Mouse (Mus musculus) heart, postnatal 10 days (tissue): ENCODE results near the gene Hist1h2ao. TPM values are rescaled to one million over a fixed set of nuclear protein-coding genes. Genes with fewer than 3 reads are reported as not detected.
"Not testable (repeated sequence)": the region's sequence is repeated elsewhere in the genome, so short reads cannot be mapped to it uniquely, and the experiment has no call there.

ENCODE experiments used
- DNase-seq, 2 experiments: peaks; one replicate each; pipeline ENCODE4 v3.0.0; 2021
- intact Hi-C: fragments of 180-260 bp; cut with DNase I; formaldehyde crosslinking; loops from one replicate; pipeline ENCODE4 v1.15.1; 2025
- total RNA-seq, 2 experiments: library from RNA; stranded (reverse); gene quantifications; 2 replicates each; pipeline ENCODE4 v1.2.3; 2021

Hist1h2ao gene
- not detected for total RNA-seq

DNA sequence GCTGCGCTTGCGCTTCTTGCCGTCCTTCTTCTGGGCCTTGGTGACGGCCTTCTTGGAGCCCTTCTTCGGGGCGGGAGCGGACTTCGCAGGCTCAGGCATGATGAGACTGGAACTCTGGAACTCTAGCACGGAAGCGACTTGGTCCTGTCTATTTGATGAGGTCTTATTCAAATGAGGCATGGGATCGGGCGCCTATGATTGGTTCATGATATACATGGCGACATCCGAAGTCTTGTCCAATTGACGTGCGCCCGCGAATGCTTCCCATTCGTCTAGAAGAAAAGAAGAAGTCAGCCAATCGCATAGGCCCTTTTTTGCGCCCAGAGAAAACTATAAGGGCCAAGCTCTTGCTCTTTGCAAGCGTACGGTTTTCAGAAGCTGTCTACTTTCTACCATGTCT, at the start of gene Hist1h2ao, which contains the start of gene Hist1h2bq:
TSS of gene Hist1h2ao (plus strand) at position 393 of the 400 bp plus-strand sequence.
TSS of gene Hist1h2bq (minus strand) at position 125 of the 400 bp plus-strand sequence.
- DNase-seq, intact Hi-C loops: not testable (repeated sequence)

DNA sequence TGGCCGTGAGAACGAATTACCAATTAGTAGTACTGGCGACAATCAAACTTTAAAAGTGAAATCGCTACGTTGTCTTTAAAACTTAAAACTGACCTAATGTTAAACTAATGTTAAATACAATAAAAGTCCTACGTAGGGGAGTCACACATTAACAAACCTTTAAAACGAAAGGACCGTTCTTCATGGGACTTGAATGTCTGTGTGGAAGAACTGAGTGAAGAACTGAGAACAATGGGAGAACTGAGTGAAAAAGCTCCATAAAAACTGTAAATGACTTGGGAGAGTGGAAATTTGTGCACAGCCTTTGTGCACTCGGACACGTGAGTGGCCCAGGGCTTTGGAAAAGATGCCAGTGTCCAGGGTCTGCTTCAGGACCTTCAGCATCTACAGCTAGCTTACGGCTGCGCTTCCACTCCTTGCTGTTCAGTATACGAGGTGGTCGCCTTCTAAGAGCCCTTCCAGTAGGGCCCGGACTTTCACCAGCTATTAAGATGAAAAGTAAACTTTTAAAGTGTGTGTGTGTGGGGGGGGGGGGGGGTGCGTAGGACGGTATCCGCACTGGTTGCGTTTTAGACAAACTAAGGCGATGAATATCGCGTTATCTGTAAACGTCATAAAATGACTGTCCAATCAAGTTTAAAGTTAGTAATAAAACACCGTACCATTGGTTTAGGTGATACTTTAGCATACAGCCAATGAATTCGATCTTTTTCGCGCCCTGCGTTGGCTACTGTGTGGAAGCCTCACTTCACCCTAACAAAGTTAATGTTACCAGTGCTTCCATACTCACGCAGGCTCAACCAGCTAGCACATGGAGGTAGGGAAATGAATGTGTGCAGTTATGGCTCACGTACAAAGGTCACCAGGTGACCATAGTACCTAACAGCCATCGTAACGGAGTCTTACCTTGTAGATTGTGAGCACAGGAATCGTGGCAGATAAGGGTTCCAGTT, 31.2 kb upstream of the Hist1h2ao start:
- peak; percentile 80 to 84 for DNase-seq
- intact Hi-C loops: loop anchor here (5.0 kb wide), 1 partner anchor 57 kb away; the partner anchor contains the start of gene Hist1h2bm

DNA sequence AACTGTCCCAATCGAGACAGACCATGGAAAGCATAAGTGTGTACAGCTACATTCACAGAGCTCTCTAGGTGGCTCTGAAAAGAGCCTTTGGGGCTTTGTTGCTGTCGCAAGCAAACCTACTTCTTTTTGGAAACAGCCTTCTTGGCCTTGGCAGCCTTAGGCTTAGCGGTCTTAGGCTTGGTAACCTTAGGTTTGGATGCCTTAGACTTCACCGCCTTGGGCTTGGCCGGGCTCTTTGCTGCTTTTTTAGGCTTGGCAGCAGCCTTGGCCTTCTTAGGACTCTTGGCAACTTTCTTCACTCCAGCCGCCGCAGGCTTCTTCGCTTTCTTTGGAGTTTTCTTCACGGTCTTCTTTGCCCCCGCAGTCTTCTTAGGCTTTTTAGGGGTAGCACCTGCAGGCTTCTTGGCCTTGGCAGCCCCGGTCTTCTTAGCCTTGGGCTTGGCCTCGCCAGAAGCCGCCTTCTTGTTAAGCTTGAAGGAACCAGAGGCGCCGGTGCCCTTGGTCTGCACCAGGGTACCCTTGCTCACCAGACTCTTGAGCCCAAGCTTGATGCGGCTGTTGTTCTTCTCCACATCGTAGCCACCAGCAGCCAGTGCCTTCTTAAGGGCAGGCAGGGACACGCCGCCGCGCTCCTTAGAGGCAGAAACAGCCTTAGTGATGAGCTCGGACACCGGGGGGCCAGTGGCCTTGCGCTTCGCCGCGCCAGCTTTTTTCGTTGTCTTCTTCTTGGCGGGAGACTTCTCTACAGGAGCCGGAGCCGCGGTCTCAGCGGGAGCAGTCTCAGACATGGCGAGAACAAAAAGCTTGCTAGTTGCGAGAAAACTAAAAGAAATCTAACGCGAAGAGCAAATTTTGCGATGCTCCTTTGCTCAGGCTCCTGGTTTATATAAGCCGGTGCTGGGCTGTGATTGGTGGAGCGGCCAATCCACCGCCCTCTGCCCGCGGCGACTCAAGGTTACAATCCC, 30.2 kb upstream of the Hist1h2ao start, which contains the start of gene Hist1h1b:
TSS of gene Hist1h1b (minus strand) at position 859 of the 965 bp plus-strand sequence.
- intact Hi-C loops: loop anchor here (2.0 to 5.0 kb wide), 2 partner anchors 27 to 58 kb away; partner anchors contain the start of genes Hist1h2ak and Hist1h2bm
- DNase-seq: peak; percentile 75 to 76

DNA sequence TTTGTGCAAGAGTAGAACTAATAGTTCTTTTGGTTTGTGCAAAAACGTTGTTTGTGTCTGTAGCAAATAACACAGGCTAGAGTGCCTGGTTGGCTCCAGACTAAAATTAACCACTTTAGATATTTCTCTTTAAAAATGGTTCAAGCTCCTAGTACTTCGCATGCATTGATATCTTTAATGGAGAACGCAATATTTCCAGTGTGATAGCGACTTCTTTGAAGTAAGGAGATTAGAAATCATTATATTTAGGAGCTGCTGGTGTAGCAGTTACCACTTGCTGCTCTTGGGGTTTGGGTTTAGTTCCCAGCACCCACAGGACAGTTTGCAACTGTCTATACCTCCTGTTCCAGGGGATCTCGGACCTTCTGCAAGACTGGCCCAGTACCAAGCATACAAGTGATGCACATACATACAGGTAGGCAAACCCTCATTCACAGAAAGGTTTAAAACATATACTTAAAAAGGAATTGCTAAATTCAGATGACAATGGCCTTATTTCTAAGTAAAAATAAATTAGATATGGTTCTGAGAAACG, 29.2 kb upstream of the Hist1h2ao start:
- DNase-seq: no peak
- intact Hi-C loops: loop anchor here (2.0 kb wide), 1 partner anchor 28 kb away; the partner anchor contains the start of gene Hist1h2ak

DNA sequence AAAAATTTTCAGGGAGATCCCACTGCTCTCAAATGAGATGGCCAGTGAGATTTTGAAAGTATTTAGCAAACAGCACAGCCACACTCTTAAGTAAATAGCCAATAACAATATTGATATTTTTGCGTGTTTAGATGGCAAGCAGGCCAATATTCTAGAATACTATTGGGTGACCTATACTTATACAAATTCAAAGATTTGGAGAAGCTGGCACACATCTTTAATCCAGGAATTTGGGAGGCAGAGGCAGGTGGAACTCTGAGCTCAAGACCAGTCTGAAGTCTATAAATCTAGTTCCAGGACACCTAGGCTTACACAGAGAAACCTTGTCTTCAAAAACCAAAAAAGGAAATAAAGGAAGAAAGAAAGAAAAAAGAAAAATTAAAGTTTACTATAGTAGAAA, 28.6 kb upstream of the Hist1h2ao start:
- intact Hi-C loops: loop anchor here (2.0 kb wide), 1 partner anchor 29 kb away; the partner anchor contains the start of gene Hist1h2ak
- no peak for DNase-seq

DNA sequence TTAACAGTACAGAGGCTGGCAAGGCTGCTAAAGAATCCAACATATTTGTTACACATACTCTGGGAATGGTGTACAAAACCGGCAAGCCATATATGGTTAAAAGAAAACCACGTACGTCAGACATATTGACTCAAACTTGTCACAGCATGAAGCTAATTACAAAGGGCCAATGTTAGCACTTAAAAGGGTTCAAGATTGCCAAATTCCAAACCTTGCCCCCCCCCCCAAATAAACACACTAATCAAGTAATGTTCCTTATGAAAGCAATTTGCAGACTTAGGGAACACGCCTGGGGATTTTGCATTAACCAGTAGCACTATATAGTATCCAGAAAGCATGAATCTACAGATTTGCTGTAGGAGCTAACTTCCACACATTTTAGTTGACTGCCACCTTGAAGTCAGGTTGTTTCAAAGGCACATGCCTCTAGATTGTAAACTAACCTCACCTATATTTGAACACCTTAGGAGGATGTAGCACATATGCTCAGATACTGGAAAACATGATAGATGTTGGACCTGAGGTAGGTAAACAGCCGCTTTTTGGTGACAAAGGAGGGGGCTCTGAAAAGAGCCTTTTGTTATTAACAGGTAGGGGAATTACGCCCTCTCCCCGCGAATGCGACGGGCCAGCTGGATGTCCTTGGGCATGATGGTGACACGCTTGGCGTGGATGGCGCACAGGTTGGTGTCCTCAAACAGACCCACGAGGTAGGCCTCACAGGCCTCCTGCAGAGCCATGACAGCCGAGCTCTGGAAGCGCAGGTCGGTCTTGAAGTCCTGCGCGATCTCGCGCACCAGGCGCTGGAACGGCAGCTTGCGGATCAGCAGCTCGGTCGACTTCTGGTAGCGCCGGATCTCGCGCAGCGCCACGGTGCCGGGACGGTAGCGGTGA, 27.7 kb upstream of the Hist1h2ao start:
- intact Hi-C loops: not testable (repeated sequence)

DNA sequence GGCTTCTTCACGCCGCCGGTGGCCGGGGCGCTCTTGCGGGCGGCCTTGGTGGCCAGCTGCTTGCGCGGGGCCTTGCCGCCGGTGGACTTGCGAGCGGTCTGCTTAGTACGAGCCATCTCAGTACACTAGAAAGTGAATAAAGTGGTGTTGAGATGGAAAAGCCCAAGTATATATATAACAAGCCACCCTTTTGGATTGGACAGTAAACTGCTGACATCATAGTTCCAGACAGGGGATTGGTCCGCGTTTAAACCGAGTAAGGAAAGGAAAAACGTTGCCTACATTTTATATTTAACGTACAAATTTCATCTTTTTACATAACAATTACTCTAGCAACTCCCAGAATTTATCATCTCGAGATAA, 27.0 kb upstream of the Hist1h2ao start, which contains the start of gene Hist1h3i:
TSS of gene Hist1h3i (minus strand) at position 116 of the 363 bp plus-strand sequence.
- peak; percentile 80 to 81 for DNase-seq
- intact Hi-C loops: no loop called here

More for the DNA sequence above, 27.7 kb upstream of the Hist1h2ao start:
- DNase-seq: peak in 1 of 2 experiments; percentile 38

DNA sequence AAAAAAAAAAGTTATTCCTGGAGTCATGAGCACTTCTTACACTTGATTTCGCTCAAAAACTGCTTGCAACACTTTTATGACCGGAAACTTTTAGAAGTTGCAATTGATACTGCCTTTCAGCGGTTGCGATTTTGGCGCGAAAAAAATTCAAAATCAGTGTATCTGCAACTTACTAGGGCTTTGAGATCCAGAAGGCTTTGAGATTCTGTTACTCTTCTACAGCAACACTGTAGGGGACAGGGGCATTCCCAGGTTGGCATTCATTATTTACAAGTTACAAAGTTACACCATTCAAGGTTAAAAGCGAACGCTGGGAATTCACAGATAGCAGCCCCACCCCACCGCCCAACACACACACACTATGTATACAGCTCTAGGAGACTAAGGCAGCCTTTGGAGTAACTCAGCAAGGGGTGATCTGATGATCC, 26.5 kb upstream of the Hist1h2ao start:
- DNase-seq: peak; percentile 35 to 63
- intact Hi-C loops: loop anchor here (2.0 kb wide), 1 partner anchor 73 kb away; no protein-coding TSS in a partner anchor

DNA sequence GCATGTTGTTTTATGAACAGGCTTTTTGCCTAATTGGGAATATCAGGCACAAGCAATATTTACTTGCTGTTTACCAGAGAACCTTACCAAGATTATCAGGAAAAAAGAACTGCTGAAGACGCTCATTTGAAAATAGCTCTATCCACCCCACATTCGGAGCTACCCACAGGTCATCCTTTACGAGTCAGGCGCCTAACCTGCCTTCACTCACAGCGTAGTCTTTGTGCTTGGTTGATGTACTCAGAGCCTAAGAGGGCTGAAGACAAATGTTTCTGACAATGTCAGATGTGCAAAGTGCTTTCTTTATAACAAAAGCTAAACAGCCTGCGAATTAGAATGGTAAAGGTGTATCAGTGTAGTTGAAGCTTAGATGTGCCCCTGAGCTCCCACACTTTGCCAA, 26.0 kb upstream of the Hist1h2ao start:
- intact Hi-C loops: loop anchor here (2.0 kb wide), 1 partner anchor 74 kb away; no protein-coding TSS in a partner anchor
- no peak for DNase-seq

DNA sequence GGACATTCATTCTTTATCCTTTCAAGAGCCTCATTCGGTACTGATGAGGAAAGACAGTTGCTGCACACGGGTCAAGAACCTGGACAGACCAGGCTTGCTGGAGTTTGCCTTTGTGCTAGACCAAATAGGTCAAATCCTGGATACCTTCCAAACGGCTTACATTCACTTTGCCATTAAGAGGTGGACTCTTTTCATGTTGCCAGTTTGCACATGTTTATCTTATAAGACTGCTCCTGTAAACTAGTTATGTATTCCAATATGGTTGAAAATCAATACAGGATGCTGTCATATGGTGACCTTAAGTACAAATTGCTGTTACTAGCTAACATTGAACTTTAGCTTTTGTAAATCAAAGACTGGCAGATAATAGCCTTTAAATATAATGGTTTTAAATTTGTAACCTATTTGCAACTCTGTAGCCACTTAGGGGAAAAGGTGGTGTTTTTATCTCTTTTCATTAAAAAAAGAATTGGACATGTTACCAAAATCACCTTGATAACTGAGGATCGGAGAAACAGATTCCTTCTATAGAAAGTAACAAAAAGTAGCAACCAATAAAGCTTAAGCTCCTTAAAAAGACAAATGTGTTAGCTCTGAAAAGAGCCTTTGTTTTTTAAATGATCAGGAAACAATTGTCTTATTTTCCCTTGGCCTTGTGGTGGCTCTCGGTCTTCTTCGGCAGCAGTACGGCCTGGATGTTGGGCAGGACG, 23.9 kb upstream of the Hist1h2ao start:
- intact Hi-C loops: no loop called here

DNA sequence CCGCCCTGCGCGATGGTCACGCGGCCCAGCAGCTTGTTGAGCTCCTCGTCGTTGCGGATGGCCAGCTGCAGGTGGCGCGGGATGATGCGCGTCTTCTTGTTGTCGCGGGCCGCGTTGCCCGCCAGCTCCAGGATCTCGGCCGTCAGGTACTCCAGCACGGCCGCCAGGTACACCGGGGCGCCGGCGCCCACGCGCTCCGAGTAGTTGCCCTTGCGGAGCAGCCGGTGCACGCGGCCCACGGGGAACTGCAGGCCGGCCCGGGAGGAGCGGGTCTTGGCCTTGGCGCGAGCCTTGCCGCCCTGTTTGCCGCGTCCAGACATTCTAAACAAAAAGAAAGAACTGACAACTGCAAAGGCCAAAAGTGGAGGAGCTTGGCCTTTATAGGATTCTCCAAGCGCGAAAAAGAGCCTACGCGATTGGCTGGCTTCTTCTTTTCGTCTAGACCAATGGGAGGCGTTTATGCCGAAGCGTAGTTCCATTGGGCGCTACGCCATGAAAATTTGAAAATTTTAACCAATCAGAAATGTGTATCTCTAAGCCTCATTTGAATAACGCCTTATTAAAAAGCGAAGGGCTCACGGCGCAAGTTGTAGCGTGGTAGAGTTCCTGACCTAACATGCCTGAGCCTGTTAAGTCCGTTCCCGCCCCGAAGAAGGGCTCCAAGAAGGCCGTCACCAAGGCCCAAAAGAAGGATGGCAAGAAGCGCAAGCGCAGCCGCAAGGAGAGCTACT, 23.2 kb upstream of the Hist1h2ao start, which contains the start of the genes Hist1h2an and Hist1h2bp:
TSS of gene Hist1h2an (minus strand) at position 320 of the 731 bp plus-strand sequence.
TSS of gene Hist1h2bp (plus strand) at position 563 of the 731 bp plus-strand sequence.
- intact Hi-C loops: not testable (repeated sequence)
- DNase-seq: peak; percentile 96

More for the DNA sequence above, 23.9 kb upstream of the Hist1h2ao start:
- no peak for DNase-seq

DNA sequence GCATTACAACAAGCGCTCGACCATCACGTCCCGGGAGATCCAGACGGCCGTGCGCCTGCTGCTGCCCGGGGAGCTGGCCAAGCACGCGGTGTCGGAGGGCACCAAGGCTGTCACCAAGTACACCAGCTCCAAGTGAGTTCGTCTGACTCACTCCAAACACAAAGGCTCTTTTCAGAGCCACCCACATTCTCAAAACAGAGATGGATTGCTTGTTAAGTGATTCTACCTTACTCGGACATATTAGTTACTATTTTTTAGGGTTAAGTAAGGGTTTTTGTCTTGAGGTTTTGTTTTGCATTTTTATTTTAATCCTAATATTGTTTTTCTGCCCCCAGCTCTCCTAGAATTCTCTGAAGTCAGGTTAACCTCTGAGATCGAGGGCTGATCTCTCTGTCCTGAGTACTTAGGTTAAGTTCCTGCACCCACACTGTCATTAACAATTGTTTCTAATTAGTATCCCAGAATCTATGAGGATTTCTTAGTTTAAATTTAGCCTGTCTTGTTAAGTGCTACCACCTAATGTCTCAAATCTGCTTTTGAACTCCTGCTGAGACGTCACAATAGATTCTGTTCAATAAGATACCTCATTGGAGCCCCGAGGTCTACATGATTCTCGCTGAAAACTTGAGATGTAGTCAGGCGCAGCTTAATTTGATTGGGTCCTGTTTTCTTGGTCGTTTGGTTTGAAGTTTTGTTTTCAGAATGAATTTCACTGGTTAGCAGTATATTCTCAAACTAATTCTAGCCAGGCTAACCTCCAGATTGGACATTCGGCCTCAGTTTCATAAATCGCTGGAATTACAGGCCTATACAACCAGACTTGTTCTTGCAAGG, 22.3 kb upstream of the Hist1h2ao start:
- intact Hi-C loops: no loop called here
- peak in 1 of 2 experiments; percentile 12 for DNase-seq

DNA sequence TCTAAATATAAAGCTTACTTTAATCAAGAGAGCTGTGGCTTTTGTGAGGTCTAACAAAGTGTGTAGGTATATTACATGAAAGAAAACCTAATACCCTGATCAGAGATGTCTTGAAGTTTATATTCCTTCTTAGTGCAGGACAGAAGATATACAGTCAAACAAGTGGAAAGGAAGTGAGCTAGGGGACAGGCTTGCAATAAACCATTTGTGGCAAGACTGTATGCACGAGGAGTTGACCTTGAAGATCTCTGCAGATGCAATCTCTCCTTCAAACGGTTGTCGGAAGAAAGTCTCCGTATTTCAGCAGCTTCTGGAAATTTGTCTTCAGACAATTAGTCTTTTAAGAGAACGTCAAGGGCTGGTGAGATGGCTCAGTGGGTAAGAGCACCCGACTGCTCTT, 20.3 kb upstream of the Hist1h2ao start:
- DNase-seq: no peak
- intact Hi-C loops: no loop called here

DNA sequence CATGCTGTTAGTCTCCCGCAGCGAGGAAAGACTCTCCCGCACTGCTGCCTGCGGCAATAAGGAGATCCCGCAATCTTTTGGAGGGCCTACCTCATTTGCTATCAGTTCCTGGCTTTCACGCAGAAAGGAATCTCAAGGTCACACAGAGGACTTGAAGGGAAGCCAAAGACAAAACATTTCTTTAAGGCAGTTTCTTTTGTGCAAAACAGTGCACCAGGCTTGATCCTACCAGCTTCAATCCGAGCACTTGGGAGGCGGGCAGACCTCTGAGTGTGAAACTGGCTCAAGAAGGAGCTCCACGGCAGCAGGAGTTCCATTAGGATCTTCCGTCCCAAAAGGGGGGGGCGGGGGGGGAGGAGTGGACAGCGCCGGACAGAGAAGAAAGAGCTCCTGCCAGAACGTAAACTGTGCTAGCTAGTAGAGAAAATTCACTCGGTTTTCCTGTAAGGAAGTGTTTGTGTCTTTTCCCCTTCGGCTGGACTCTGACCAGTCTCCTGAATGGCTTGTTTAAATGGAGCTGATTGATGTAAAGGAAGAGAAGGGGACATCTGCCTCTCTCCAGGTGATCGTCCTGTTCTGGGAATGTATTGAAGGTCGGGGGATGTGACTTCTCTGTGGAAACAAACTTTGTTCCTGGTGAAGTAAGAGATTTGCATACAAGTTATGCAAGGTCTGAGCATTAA, 19.5 kb upstream of the Hist1h2ao start:
- intact Hi-C loops: no loop called here
- no peak for DNase-seq

DNA sequence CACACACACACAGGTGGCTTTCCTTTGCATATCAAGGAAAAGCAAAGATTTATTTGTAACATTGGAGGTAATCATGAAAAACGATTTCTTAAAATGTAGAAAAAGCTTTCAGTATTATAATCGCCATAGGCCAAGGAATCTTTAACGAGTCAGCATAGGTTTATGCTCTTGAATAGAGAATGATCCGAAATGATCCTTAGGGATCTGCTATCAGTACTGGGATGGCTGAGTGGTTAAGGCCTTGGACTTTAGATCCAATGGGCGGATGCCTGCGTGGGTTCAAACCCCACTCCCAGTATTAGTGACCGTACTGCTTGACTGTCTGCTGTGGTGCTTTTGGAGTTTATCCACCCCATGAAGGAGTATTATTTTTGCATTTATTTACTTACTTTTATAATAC, 14.7 kb upstream of the Hist1h2ao start:
- no peak for DNase-seq
- intact Hi-C loops: no loop called here

DNA sequence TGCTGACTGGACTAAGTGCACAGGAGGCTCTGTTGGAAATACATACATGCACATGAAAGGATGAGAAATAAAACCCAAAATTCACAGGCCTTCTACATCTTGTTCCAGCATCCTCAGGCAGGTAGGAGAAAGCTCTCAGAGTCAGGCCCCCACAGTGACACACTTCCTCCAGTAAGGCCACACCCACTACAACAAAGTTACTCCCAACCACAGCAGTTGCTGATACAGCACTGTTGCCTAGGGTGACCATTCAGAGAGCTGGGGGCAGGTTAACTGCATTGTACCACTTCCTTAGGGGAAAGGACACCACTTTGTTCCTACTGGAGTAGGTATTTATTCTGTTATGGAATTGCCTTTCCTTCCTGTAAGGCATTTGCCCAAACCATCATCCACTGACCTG, 13.1 kb upstream of the Hist1h2ao start:
- DNase-seq, intact Hi-C loops: not testable (repeated sequence)
